Mouse (Mus musculus) CH12.LX (cell line): ENCODE data around the gene Grk4.

Source experiments
- CTCF ChIP-seq, 2 experiments: IDR thresholded peaks in 1 of 2; conservative IDR thresholded peaks in 1 of 2; 2 replicates each; pipeline ENCODE4 v1.5.1; 2011 to 2012; ENCODE audit warnings: low read depth in 2 of 2, low read length in 2 of 2, improper control_type of control experiment in 1 of 2, inconsistent platforms in 1 of 2, mild to moderate bottlenecking in 1 of 2, moderate library complexity in 1 of 2
- MAFK ChIP-seq: IDR thresholded peaks from 2 replicates; pipeline ENCODE4 v1.6.1; 2011; ENCODE audit warnings: low read length, improper control_type of control experiment; ENCODE audit not compliant: insufficient replicate concordance
- MAZ ChIP-seq: IDR thresholded peaks from 2 replicates; pipeline ENCODE4 v1.6.1; 2012; ENCODE audit warnings: low read depth, mild to moderate bottlenecking, inconsistent platforms, low read length, improper control_type of control experiment, moderate library complexity
- SIN3A ChIP-seq: IDR thresholded peaks from 2 replicates; pipeline ENCODE4 v1.6.1; 2012; ENCODE audit warnings: low read length, improper control_type of control experiment, inconsistent platforms

DNA sequence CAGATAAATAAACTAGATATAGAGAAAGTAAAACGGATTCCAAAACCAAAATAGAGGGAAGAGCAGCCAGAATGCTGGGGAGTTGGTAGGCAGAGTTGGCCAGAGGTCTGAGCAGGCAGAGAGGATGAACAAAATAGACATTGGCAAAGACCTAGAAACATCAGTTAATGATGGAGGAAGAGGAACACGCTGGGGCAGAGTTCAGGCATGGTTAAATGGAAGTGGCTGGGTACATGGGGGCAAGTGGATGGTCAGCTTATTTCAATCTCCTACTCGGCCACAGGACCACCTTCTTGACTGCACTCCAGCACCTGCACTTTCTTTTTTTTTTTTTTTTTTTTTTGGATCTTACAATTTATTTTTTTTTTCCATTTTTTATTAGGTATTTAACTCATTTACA, 18.2 kb upstream of the Grk4 start:
- TF ChIP-seq CTCF (conservative IDR thresholded peaks at IDR 0.05 in 1 of 2, IDR thresholded peaks at IDR 0.05 in 1 of 2; ENCODE audit: low read depth in 2 of 2, low read length in 2 of 2) (no peak), MAZ (no peak), MAFK (no peak), SIN3A (no peak)
